Mouse (Mus musculus) thymus, adult 2 months (tissue): ENCODE results near the gene H2afb1. TPM values are rescaled to one million over a fixed set of nuclear protein-coding genes. Genes with fewer than 3 reads are reported as not detected.
"Not testable (repeated sequence)": the region's sequence is repeated elsewhere in the genome, so short reads cannot be mapped to it uniquely, and the experiment has no call there.

Experiments used
- DNase-seq: peaks from one replicate; pipeline ENCODE4 v3.0.0; 2021
- H3K27ac ChIP-seq: fragments of 200-500 bp; 2 replicates; pipeline ENCODE4 v1.5.1; 2012; ENCODE audit warnings: low read length, control low read depth; ENCODE audit not compliant: control insufficient read depth, insufficient read depth
- H3K27me3 ChIP-seq: fragments of 200-500 bp; 2 replicates; pipeline ENCODE4 v1.6.1; 2012; ENCODE audit warnings: mild to moderate bottlenecking, low read length, moderate library complexity, mixed read lengths; ENCODE audit not compliant: control insufficient read depth, insufficient read depth
- H3K36me3 ChIP-seq: fragments of 200-500 bp; 2 replicates; pipeline ENCODE4 v1.6.1; 2012; ENCODE audit warnings: mild to moderate bottlenecking, low read length, moderate library complexity; ENCODE audit not compliant: control insufficient read depth, insufficient read depth
- H3K4me1 ChIP-seq: fragments of 200-500 bp; replicated peaks from 2 replicates; pipeline ENCODE4 v1.6.1; 2012; ENCODE audit warnings: low read length; ENCODE audit not compliant: control insufficient read depth, insufficient read depth
- H3K4me3 ChIP-seq: fragments of 200-500 bp; 2 replicates; pipeline ENCODE4 v1.5.1; 2012; ENCODE audit warnings: mild to moderate bottlenecking, low read length, control low read depth, moderate library complexity; ENCODE audit not compliant: control insufficient read depth, insufficient read depth
- CTCF ChIP-seq: fragments of 200-500 bp; IDR thresholded peaks from 2 replicates; pipeline ENCODE4 v1.5.1; 2012; ENCODE audit warnings: mild to moderate bottlenecking, control low read depth, low read length, moderate library complexity, borderline replicate concordance; ENCODE audit not compliant: control insufficient read depth, poor library complexity, insufficient read depth; ENCODE audit errors: extremely low read depth
- WGBS: fragments of 180-500 bp; shearing (Covaris S2); methylation state at CpG from one replicate; pipeline ENCODE4 v1.1.7; 2018; 5-methylcytosine and 5-hydroxymethylcytosine counted together
- polyA plus RNA-seq: library from polyadenylated mRNA; depleted of rRNA; stranded (reverse); fragments of >200 nt; gene quantifications from 2 replicates; pipeline ENCODE4 v1.2.3, GENCODE M21; 2012; rRNA removed

H2afb1 gene
- not detected in 2 replicates for polyA plus RNA-seq

GRCm38 (mm10) chrX:117014457-117014856, at the start of gene H2afb1:
Gene H2afb1, plus strand, starts transcription at chrX:117014757.
- not testable (repeated sequence) for H3K4me1 ChIP-seq, H3K27ac ChIP-seq, DNase-seq, H3K4me3 ChIP-seq, H3K36me3 ChIP-seq, H3K27me3 ChIP-seq
- WGBS: 92% methylated on average over 8 of the region's 8 CpGs

GRCm38 (mm10) chrX:117036085-117036484, 21.5 kb downstream of the H2afb1 start:
- 90% methylated on average over 2 of the region's 2 CpGs for WGBS
- Histone ChIP-seq H3K27me3 (no peaks in the 10 kb centered on the region), H3K4me1 (no peaks in the 10 kb centered on the region), H3K27ac (no peak overlapping the region), H3K36me3 (no peaks in the 10 kb centered on the region), H3K4me3 (no peak overlapping the region)
- no peak for DNase-seq
- no peak for TF ChIP-seq CTCF
